ENCODE assay signal across 7 mouse cellular contexts in the genomic region with DNA sequence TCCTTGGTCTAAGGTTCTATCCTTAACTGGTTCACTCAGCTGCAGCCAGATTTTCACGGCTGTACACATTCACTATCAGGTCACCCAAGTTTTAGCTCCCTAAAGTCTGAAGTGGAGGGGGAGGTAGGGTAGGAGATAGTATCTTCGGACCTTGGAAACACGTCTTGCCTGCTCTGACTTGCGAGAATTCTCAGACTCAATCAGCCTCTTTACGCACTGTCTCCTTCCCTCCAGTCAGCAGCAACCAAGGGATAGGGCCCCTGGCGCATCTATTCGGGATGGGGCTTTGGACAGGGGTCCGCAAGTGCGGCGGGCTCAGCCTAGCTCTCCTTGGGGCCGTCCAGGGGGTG. TPM values are rescaled to one million over a fixed set of nuclear protein-coding genes. Genes with fewer than 3 reads are reported as not detected.
DNase-seq lines count a peak whose midpoint lies in the region; ATAC-seq and TF ChIP-seq lines count a peak whose summit lies in the region.

No protein-coding gene starts in this region.

- H3K4me2 ChIP-seq in neural tube, embryonic 11.5 days (ENCODE audit: low read depth): peak overlapping the region; percentile 96
- H3K4me2 ChIP-seq in forebrain, embryonic 12.5 days: peak overlapping the region; percentile 94
- peak overlapping the region; percentile 74 for H3K4me2 ChIP-seq in limb, embryonic 15.5 days
- peak overlapping the region; percentile 59 for H3K4me2 ChIP-seq in stomach, postnatal 0 days (replicated peaks; ENCODE audit: low read depth)

- TF ChIP-seq EP300 in stomach, postnatal 0 days (optimal IDR thresholded peaks at IDR 0.05): no peak

- no peak for ATAC-seq in neural tube, embryonic 11.5 days (ENCODE audit: insufficient read depth, low FRiP score, low TSS enrichment)
- no peak for ATAC-seq in forebrain, embryonic 12.5 days (ENCODE audit: low FRiP score)
- no peak for ATAC-seq in limb, embryonic 15.5 days (ENCODE audit: insufficient number of reproducible peaks, low FRiP score, low TSS enrichment, low read depth)
- no peak for ATAC-seq in stomach, postnatal 0 days (ENCODE audit: low FRiP score, low TSS enrichment)
- no peak for ATAC-seq in activated CD4-positive, CD25-positive, alpha-beta regulatory T cell, adult 4 months

- H3K9ac ChIP-seq in neural tube, embryonic 11.5 days (ENCODE audit: low read length): peak overlapping the region; percentile 79
- H3K9ac ChIP-seq in forebrain, embryonic 12.5 days: peak overlapping the region; percentile 58
- H3K9ac ChIP-seq in limb, embryonic 15.5 days: peak overlapping the region; percentile 80
- H3K9ac ChIP-seq in stomach, postnatal 0 days (ENCODE audit: low read length): peak overlapping the region; percentile 84

- H3K27me3 ChIP-seq in neural tube, embryonic 11.5 days (ENCODE audit: control insufficient read depth, insufficient read depth, low read length): peaks cover 38% of the 10 kb centered on the region
- peaks cover 67% of the 10 kb centered on the region for H3K27me3 ChIP-seq in forebrain, embryonic 12.5 days
- H3K27me3 ChIP-seq in limb, embryonic 15.5 days: peaks cover 21% of the 10 kb centered on the region
- no peaks in the 10 kb centered on the region for H3K27me3 ChIP-seq in stomach, postnatal 0 days (ENCODE audit: control insufficient read depth, insufficient read depth, low read length)

- no peak for TF ChIP-seq CTCF in stomach, postnatal 0 days (IDR thresholded peaks at IDR 0.05; ENCODE audit: low read depth)

- WGBS in neural tube, embryonic 11.5 days: under 1% methylated on average over 11 of the region's 11 CpGs
- WGBS in forebrain, embryonic 12.5 days: 2% methylated on average over 11 of the region's 11 CpGs
- WGBS in limb, embryonic 15.5 days: under 1% methylated on average over 11 of the region's 11 CpGs
- 1% methylated on average over 11 of the region's 11 CpGs for WGBS in stomach, postnatal 0 days

- no peak for DNase-seq in neural tube, embryonic 11.5 days (ENCODE audit: low spot score)
- DNase-seq in neural tube, embryonic 10.5 days (ENCODE audit: extremely low spot score, low spot score): no peak
- no peak for DNase-seq in stomach, postnatal 0 days (ENCODE audit: low spot score)
- no peak for DNase-seq in spleen, postnatal 10 days (ENCODE audit: low spot score in 2 of 2)

- H3K4me3 ChIP-seq in neural tube, embryonic 11.5 days (ENCODE audit: low read depth, low read length): peak overlapping the region; percentile 56
- peak overlapping the region; percentile 52 for H3K4me3 ChIP-seq in forebrain, embryonic 12.5 days (replicated peaks)
- H3K4me3 ChIP-seq in limb, embryonic 15.5 days: peak overlapping the region; percentile 72
- H3K4me3 ChIP-seq in stomach, postnatal 0 days (ENCODE audit: low read depth, low read length): peak overlapping the region; percentile 63

- no peaks in the 10 kb centered on the region for H3K36me3 ChIP-seq in neural tube, embryonic 11.5 days (ENCODE audit: control insufficient read depth, insufficient read depth, low read length)
- no peaks in the 10 kb centered on the region for H3K36me3 ChIP-seq in forebrain, embryonic 12.5 days (replicated peaks)
- peaks cover 22% of the 10 kb centered on the region for H3K36me3 ChIP-seq in limb, embryonic 15.5 days
- H3K36me3 ChIP-seq in stomach, postnatal 0 days (ENCODE audit: control insufficient read depth, insufficient read depth, low read length): peaks cover 2% of the 10 kb centered on the region; the same call in 1 of the 2 replicates

- no peaks in the 10 kb centered on the region; the same call in 1 of the 2 replicates for H3K4me1 ChIP-seq in neural tube, embryonic 11.5 days (ENCODE audit: control insufficient read depth, insufficient read depth, low read length)
- peaks cover 31% of the 10 kb centered on the region for H3K4me1 ChIP-seq in forebrain, embryonic 12.5 days
- peaks cover 74% of the 10 kb centered on the region for H3K4me1 ChIP-seq in limb, embryonic 15.5 days
- peaks cover 10% of the 10 kb centered on the region for H3K4me1 ChIP-seq in stomach, postnatal 0 days (replicated peaks; ENCODE audit: control insufficient read depth, insufficient read depth)

- no peaks in the 10 kb centered on the region for H3K9me3 ChIP-seq in neural tube, embryonic 11.5 days (ENCODE audit: control insufficient read depth, low read length)
- no peaks in the 10 kb centered on the region for H3K9me3 ChIP-seq in forebrain, embryonic 12.5 days
- H3K9me3 ChIP-seq in limb, embryonic 15.5 days: no peaks in the 10 kb centered on the region
- no peaks in the 10 kb centered on the region for H3K9me3 ChIP-seq in stomach, postnatal 0 days (ENCODE audit: control insufficient read depth, low read length)

- no peak overlapping the region for H3K27ac ChIP-seq in neural tube, embryonic 11.5 days (ENCODE audit: low read depth, low read length)
- no peak overlapping the region for H3K27ac ChIP-seq in forebrain, embryonic 12.5 days
- H3K27ac ChIP-seq in limb, embryonic 15.5 days: peak overlapping the region; percentile 98
- H3K27ac ChIP-seq in stomach, postnatal 0 days (replicated peaks): peak overlapping the region; percentile 95

RNA-seq across cellular contexts. Expression of gene Pmp22, which starts 3.3 kb away (rescaled TPM):
- 34.1 and 36.6 TPM in 2 replicates for polyA plus RNA-seq in neural tube, embryonic 11.5 days (2014; fragmentation: Nextera tagmentation; extraction: Ambion mirVana)
- polyA plus RNA-seq in forebrain, embryonic 12.5 days (2016; fragmentation: Nextera tagmentation; extraction: Ambion mirVana): 14.9 and 20.5 TPM in 2 replicates
- polyA plus RNA-seq in limb, embryonic 15.5 days (2015; fragmentation: Nextera tagmentation; extraction: Ambion mirVana): 307 and 381 TPM in 2 replicates
- 96.7 and 102 TPM in 2 replicates for polyA plus RNA-seq in stomach, postnatal 0 days (2015; fragmentation: Nextera tagmentation; extraction: Ambion mirVana)
- polyA plus RNA-seq in activated CD4-positive, CD25-positive, alpha-beta regulatory T cell, adult 4 months (2017; shearing (Covaris generic)): not detected

Comparison
In these comparisons a context has a peak if more than half of its experiments do, and no peak if none do; other contexts are left out.
1. H3K27ac ChIP-seq: peak in limb, embryonic 15.5 days (single experiment) and stomach, postnatal 0 days (single experiment); none in neural tube, embryonic 11.5 days (single experiment) and forebrain, embryonic 12.5 days (single experiment).
2. RNA of gene Pmp22, which starts 3.3 kb away (polyA plus RNA-seq): 307 to 381 TPM in limb, embryonic 15.5 days, 96.7 to 102 TPM in stomach, postnatal 0 days, 34.1 to 36.6 TPM in neural tube, embryonic 11.5 days and 14.9 to 20.5 TPM in forebrain, embryonic 12.5 days; not detected in activated CD4-positive, CD25-positive, alpha-beta regulatory T cell, adult 4 months; every median in the first group is over 10 times any median in the second.
3. Peak in every context shown above with its lines, with median percentiles within 50 percentile points of each other: H3K4me2 ChIP-seq, H3K4me3 ChIP-seq and H3K9ac ChIP-seq.